Mouse (Mus musculus) cortical plate, adult 2 months (tissue): ENCODE data around the gene Slain1.

ENCODE experiments used
- CTCF ChIP-seq: fragments of 200-500 bp; IDR thresholded peaks from 2 replicates; pipeline ENCODE4 v1.5.1; 2011; ENCODE audit warnings: mild to moderate bottlenecking, control low read depth, low read length; ENCODE audit not compliant: insufficient read depth; ENCODE audit errors: extremely low read depth
- POLR2A ChIP-seq: fragments of 200-500 bp; IDR thresholded peaks from 2 replicates; pipeline ENCODE4 v1.6.1; 2011; ENCODE audit warnings: mild to moderate bottlenecking, low read length, control low read depth; ENCODE audit not compliant: insufficient read depth; ENCODE audit errors: extremely low read depth

- TF ChIP-seq CTCF, result no peak
- no peak for TF ChIP-seq POLR2A
These were observed 79.8 kb downstream of the Slain1 start for GRCm38 (mm10) chr14:103729760-103730367.
